Mouse (Mus musculus) kidney, adult 2 months (tissue): ENCODE measurements around the gene Cd80.

Experiments
- CTCF ChIP-seq: fragments of 200-500 bp; conservative IDR thresholded peaks from 2 replicates; pipeline ENCODE4 v1.5.1; 2011; ENCODE audit warnings: low read depth, mild to moderate bottlenecking, control low read depth, low read length, moderate library complexity, mixed read lengths; ENCODE audit not compliant: insufficient read depth, insufficient read length
- POLR2A ChIP-seq: fragments of 200-500 bp; IDR thresholded peaks from one replicate; pipeline ENCODE4 v1.6.1; 2011; ENCODE audit warnings: low read depth, low read length, control low read depth

GRCm38 (mm10) chr16:38538716-38539380, 83.5 kb downstream of the Cd80 start:
- TF ChIP-seq CTCF (no peak), POLR2A (no peak)
